ENCODE assay signal across 10 mouse cellular contexts in the genomic region with DNA sequence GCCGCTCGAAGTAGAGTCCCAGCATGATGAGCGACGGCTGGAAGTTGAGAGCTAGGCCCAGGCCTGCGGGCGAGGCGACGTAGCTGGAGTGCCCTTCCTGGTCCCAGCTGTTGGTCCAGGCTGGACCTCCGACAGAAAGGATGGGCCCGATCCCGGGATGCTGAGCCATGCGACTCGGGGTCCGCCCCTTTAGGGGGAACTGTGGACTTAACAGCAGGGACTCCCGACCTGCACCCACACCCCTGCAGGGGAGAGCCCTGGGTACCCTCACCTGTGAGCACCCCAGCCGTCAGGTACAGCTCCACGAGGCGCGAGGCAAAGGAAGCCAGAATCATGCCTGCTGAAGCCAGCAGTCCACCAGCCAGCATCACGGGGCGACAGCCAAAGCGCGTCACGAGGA. TPM values are rescaled to one million over a fixed set of nuclear protein-coding genes. Genes with fewer than 3 reads are reported as not detected.
A peak's percentile ranks its signal among the peaks of the same experiment; 100 is the strongest.
DNase-seq lines count a peak whose midpoint lies in the region; ATAC-seq and TF ChIP-seq lines count a peak whose summit lies in the region.
"Had no signal": no experiment of that assay in that cellular context is flagged by ENCODE, and none has a peak within 500 bp of the region (broad histone marks: within the 10 kb centered on the region; RNA-seq: fewer than 3 reads in every experiment).

No protein-coding gene starts in this region.

- peaks cover 52% of the 10 kb centered on the region for H3K27me3 ChIP-seq in forebrain, embryonic 12.5 days
- peaks cover 32% of the 10 kb centered on the region for H3K27me3 ChIP-seq in limb, embryonic 11.5 days (ENCODE audit: control insufficient read depth, insufficient read depth, low read length)
- peaks cover 41% of the 10 kb centered on the region for H3K27me3 ChIP-seq in neural tube, embryonic 15.5 days (replicated peaks)

- no peak overlapping the region for H3K27ac ChIP-seq in layer of hippocampus, adult 2 months
- H3K27ac ChIP-seq in forebrain, embryonic 12.5 days, result no peak overlapping the region
- H3K27ac ChIP-seq in limb, embryonic 11.5 days (replicated peaks; ENCODE audit: low read depth, low read length), result no peak overlapping the region
- H3K27ac ChIP-seq in neural tube, embryonic 15.5 days (replicated peaks), result no peak overlapping the region

- H3K4me1 ChIP-seq in forebrain, embryonic 12.5 days, result peaks cover 15% of the 10 kb centered on the region
- H3K4me1 ChIP-seq in limb, embryonic 11.5 days (ENCODE audit: control insufficient read depth, insufficient read depth, low read length), result peaks cover 6% of the 10 kb centered on the region
- peaks cover 16% of the 10 kb centered on the region for H3K4me1 ChIP-seq in neural tube, embryonic 15.5 days

- no peak for TF ChIP-seq CTCF in layer of hippocampus, adult 2 months (conservative IDR thresholded peaks at IDR 0.05)

- ATAC-seq in forebrain, embryonic 12.5 days (ENCODE audit: low FRiP score), result peak; percentile 31; the same call in 1 of the 2 replicates
- ATAC-seq in limb, embryonic 11.5 days (ENCODE audit: insufficient number of reproducible peaks, low FRiP score, low TSS enrichment, low read depth), result no peak
- no peak for ATAC-seq in neural tube, embryonic 15.5 days (ENCODE audit: low FRiP score)

- H3K9ac ChIP-seq in forebrain, embryonic 12.5 days, result peak overlapping the region; percentile 50; the same call in 1 of the 2 replicates
- peak overlapping the region; percentile 52 for H3K9ac ChIP-seq in limb, embryonic 11.5 days (ENCODE audit: low read length)
- H3K9ac ChIP-seq in neural tube, embryonic 15.5 days (replicated peaks), result peak overlapping the region; percentile 39

- no peak for DNase-seq in layer of hippocampus, adult 2 months (ENCODE audit: low spot score in 2 of 2)
- DNase-seq in layer of hippocampus, postnatal 36 days, result no peak
- DNase-seq in limb, embryonic 11.5 days (ENCODE audit: low spot score), result no peak
- no peak for DNase-seq in frontal cortex, adult 2 months (ENCODE audit: extremely low spot score in 1 of 2, low spot score in 1 of 2)
- no peak for DNase-seq in adrenal gland, adult 8-10 months
- DNase-seq in adrenal gland, postnatal 10 days, result no peak
- DNase-seq: cerebellum, adult 2 months had no signal

- H3K36me3 ChIP-seq in forebrain, embryonic 12.5 days (replicated peaks), result peaks cover 23% of the 10 kb centered on the region
- H3K36me3 ChIP-seq in limb, embryonic 11.5 days (ENCODE audit: control insufficient read depth, insufficient read depth, low read length), result no peaks in the 10 kb centered on the region
- H3K36me3 ChIP-seq in neural tube, embryonic 15.5 days, result peaks cover 13% of the 10 kb centered on the region

- peak overlapping the region; percentile 58 for H3K4me2 ChIP-seq in forebrain, embryonic 12.5 days
- H3K4me2 ChIP-seq in limb, embryonic 11.5 days (ENCODE audit: low read depth, severe bottlenecking), result peak overlapping the region; percentile 72
- H3K4me2 ChIP-seq in neural tube, embryonic 15.5 days, result peak overlapping the region; percentile 66

- H3K4me3 ChIP-seq in layer of hippocampus, adult 2 months, result peak overlapping the region; percentile 47
- peak overlapping the region; percentile 39 for H3K4me3 ChIP-seq in forebrain, embryonic 12.5 days (replicated peaks)
- H3K4me3 ChIP-seq in limb, embryonic 11.5 days (ENCODE audit: low read depth, low read length), result peak overlapping the region; percentile 35
- H3K4me3 ChIP-seq in neural tube, embryonic 15.5 days (replicated peaks), result peak overlapping the region; percentile 35

- H3K9me3 ChIP-seq in forebrain, embryonic 12.5 days, result no peaks in the 10 kb centered on the region
- no peaks in the 10 kb centered on the region for H3K9me3 ChIP-seq in limb, embryonic 11.5 days (ENCODE audit: control insufficient read depth, low read length)
- no peaks in the 10 kb centered on the region for H3K9me3 ChIP-seq in neural tube, embryonic 15.5 days (replicated peaks)

- WGBS in forebrain, embryonic 12.5 days, result 35% methylated on average over 24 of the region's 24 CpGs
- 30% methylated on average over 24 of the region's 24 CpGs for WGBS in limb, embryonic 11.5 days
- 33% methylated on average over 24 of the region's 24 CpGs for WGBS in neural tube, embryonic 15.5 days

RNA-seq across cellular contexts. Expression of gene Slc16a8, which starts 2.0 kb away (rescaled TPM):
- total RNA-seq in layer of hippocampus, adult 2 months (2021), result not detected
- under 1 TPM in 1 of 2 experiments, not detected in 1; 0.30 TPM for total RNA-seq in layer of hippocampus, postnatal 36 days (2021)
- 0.32 and 0.33 TPM in 2 replicates for polyA plus RNA-seq in forebrain, embryonic 12.5 days (2016; fragmentation: Nextera tagmentation; extraction: Ambion mirVana)
- polyA plus RNA-seq in limb, embryonic 11.5 days (2014; fragmentation: Nextera tagmentation; extraction: Ambion mirVana), result not detected in 2 replicates
- 0.27 and 0.40 TPM in 2 replicates for polyA plus RNA-seq in neural tube, embryonic 15.5 days (2015; fragmentation: Nextera tagmentation; extraction: Ambion mirVana)
- polyA plus RNA-seq in frontal cortex, adult 2 months (2012; rRNA removed), result 0.06 TPM in 1 of 2 replicates, not detected in the other
- total RNA-seq in adrenal gland, adult 8-10 months (2022), result not detected
- total RNA-seq in adrenal gland, postnatal 10 days (2021), result under 1 TPM in 1 of 2 experiments, not detected in 1; 0.15 TPM
- total RNA-seq: monocyte, adult 5-6 weeks had no signal

RNA-seq across cellular contexts. Expression of gene Gm49486, which starts 23.4 kb away (rescaled TPM):
- total RNA-seq in layer of hippocampus, adult 2 months (2021), result under 1 TPM; 0.31 to 0.49 TPM
- under 1 TPM; 0.50 to 0.99 TPM for total RNA-seq in layer of hippocampus, postnatal 36 days (2021)
- 0.49 and 0.72 TPM in 2 replicates for polyA plus RNA-seq in forebrain, embryonic 12.5 days (2016; fragmentation: Nextera tagmentation; extraction: Ambion mirVana)
- 0.43 and 0.47 TPM in 2 replicates for polyA plus RNA-seq in limb, embryonic 11.5 days (2014; fragmentation: Nextera tagmentation; extraction: Ambion mirVana)
- polyA plus RNA-seq in neural tube, embryonic 15.5 days (2015; fragmentation: Nextera tagmentation; extraction: Ambion mirVana), result 1.3 and 1.5 TPM in 2 replicates
- 1.3 and 1.4 TPM in 2 replicates for polyA plus RNA-seq in frontal cortex, adult 2 months (2012; rRNA removed)
- total RNA-seq in adrenal gland, adult 8-10 months (2022), result not detected
- under 1 TPM; 0.24 to 0.45 TPM for total RNA-seq in adrenal gland, postnatal 10 days (2021)
- total RNA-seq: monocyte, adult 5-6 weeks had no signal

RNA-seq across cellular contexts. Expression of gene Pick1, which starts 23.6 kb away (rescaled TPM):
- total RNA-seq in layer of hippocampus, adult 2 months (2021), result 10 to 100 TPM; 46.1 to 49.7 TPM
- 10 to 100 TPM; 43.9 to 48.3 TPM for total RNA-seq in layer of hippocampus, postnatal 36 days (2021)
- polyA plus RNA-seq in forebrain, embryonic 12.5 days (2016; fragmentation: Nextera tagmentation; extraction: Ambion mirVana), result 64.5 and 67.5 TPM in 2 replicates
- polyA plus RNA-seq in limb, embryonic 11.5 days (2014; fragmentation: Nextera tagmentation; extraction: Ambion mirVana), result 23.6 and 25.0 TPM in 2 replicates
- 89.9 and 99.7 TPM in 2 replicates for polyA plus RNA-seq in neural tube, embryonic 15.5 days (2015; fragmentation: Nextera tagmentation; extraction: Ambion mirVana)
- 87.7 and 98.4 TPM in 2 replicates for polyA plus RNA-seq in frontal cortex, adult 2 months (2012; rRNA removed)
- 10 to 100 TPM; 18.1 to 38.0 (median 23.4) TPM for total RNA-seq in adrenal gland, adult 8-10 months (2022)
- total RNA-seq in adrenal gland, postnatal 10 days (2021), result 10 to 100 TPM; 18.9 to 28.4 TPM

RNA-seq across cellular contexts. Expression of gene Baiap2l2, which starts 32.8 kb away (rescaled TPM):
- 1 to 10 TPM; 1.2 to 2.7 TPM for total RNA-seq in layer of hippocampus, adult 2 months (2021)
- 1 to 10 TPM; 1.8 to 2.6 TPM for total RNA-seq in layer of hippocampus, postnatal 36 days (2021)
- polyA plus RNA-seq in forebrain, embryonic 12.5 days (2016; fragmentation: Nextera tagmentation; extraction: Ambion mirVana), result 0.96 and 1.4 TPM in 2 replicates
- polyA plus RNA-seq in limb, embryonic 11.5 days (2014; fragmentation: Nextera tagmentation; extraction: Ambion mirVana), result 0.88 and 3.3 TPM in 2 replicates
- polyA plus RNA-seq in neural tube, embryonic 15.5 days (2015; fragmentation: Nextera tagmentation; extraction: Ambion mirVana), result 2.0 and 4.0 TPM in 2 replicates
- 12.6 and 16.6 TPM in 2 replicates for polyA plus RNA-seq in frontal cortex, adult 2 months (2012; rRNA removed)
- 1 to 10 TPM in 1 of 4 experiments, under 1 TPM in 1, not detected in 2; 0.35 to 1.6 TPM for total RNA-seq in adrenal gland, adult 8-10 months (2022)
- under 1 TPM; 0.85 to 0.99 TPM for total RNA-seq in adrenal gland, postnatal 10 days (2021)
